Mouse (Mus musculus): ENCODE measurements at regions not wholly inside any gene's neighbourhood (a gene's known extent, or its start where the extent isn't known, plus 50 kb on each side); places are given as distances from the start of the nearest gene placed in this dataset.
A peak's percentile ranks its signal among the peaks of the same experiment; 100 is the strongest.
"Not testable (repeated sequence)": the region's sequence is repeated elsewhere in the genome, so short reads cannot be mapped to it uniquely, and the experiment has no call there.

DNA sequence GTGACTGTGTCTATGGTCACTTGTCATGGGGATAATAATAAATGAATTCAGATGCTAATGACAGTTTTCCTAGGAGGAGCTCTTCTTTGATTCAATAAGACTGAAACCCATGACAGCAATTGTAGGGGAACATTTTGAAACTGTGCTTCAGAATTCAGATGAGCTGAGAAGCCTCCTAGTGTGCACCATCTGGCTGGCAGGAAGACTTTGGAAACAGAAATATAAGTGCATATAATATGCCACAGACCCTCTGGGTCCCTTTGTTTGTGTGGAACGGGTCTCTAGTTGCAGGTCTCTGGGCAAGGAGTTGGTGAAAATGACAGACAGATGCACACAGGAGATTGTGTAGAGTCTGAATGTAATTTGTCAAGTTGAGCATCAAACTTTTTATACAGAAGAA lies 1043.3 kb upstream of the Cntnap5a start:
- Histone ChIP-seq H3K4me2 (ENCODE audit: low read depth) (no peak overlapping the region), H3K27me3 (ENCODE audit: insufficient read depth, low read length) (no peaks in the 10 kb centered on the region), H3K9me3 (ENCODE audit: low read length) (no peaks in the 10 kb centered on the region), H3K4me1 (ENCODE audit: insufficient read depth) (no peaks in the 10 kb centered on the region), H3K36me3 (ENCODE audit: insufficient read depth) (no peaks in the 10 kb centered on the region), H3K9ac (no peak overlapping the region), H3K27ac (ENCODE audit: low read depth, low read length) (no peak overlapping the region), H3K4me3 (ENCODE audit: low read depth, low read length) (no peak overlapping the region)
- TF ChIP-seq CTCF (IDR thresholded peaks at IDR 0.05; ENCODE audit: low read depth): no peak
- WGBS: 38% methylated on average over 1 of the region's 1 CpGs
- DNase-seq (peak; percentile 2), ATAC-seq (no peak)

DNA sequence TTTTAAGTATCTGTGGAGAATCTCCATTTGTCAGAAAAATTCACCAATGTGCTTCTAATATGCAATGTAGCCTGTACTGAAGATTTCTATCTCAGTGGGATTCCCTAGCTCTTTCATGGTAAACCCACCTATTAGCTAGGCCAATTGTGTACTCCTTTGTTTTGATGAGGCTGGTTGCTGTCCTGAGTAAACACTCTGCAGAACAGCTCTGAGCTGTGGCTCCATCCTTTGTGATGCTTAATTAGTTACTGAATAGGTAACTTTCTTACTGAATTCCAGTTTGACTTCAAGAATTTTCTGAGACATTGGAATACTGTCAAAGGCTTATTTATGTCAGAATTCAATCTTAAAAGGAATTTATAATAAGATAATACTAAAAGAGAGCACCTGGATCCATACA lies 1042.7 kb upstream of the Cntnap5a start:
- not testable (repeated sequence) for ATAC-seq; H3K36me3 ChIP-seq (ENCODE audit: insufficient read depth); H3K27me3 ChIP-seq (ENCODE audit: insufficient read depth, low read length); H3K27ac ChIP-seq (ENCODE audit: low read depth, low read length); H3K4me3 ChIP-seq (ENCODE audit: low read depth, low read length); H3K9me3 ChIP-seq (ENCODE audit: low read length); H3K4me2 ChIP-seq (ENCODE audit: low read depth); H3K4me1 ChIP-seq (ENCODE audit: insufficient read depth); H3K9ac ChIP-seq; DNase-seq

DNA sequence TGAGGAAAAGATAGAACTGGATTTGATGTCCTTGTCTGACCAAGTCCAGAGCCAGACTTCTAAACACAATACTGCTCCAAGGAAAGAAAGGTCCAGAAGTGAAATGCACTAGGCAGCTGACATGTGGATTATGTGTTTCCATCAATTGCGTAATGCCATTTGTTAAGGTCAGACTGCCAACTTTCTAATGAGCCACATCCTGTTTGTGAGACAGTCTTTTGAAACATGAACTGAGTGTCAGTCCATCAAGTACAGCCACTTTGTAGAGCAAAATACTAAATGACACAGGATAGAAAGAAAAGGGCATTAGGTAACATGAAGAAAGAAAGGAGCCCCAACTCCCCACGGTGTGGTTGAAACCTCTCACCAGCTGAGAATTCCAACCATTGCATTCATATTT lies 1010.6 kb upstream of the Cntnap5a start:
- Histone ChIP-seq H3K27me3 (ENCODE audit: insufficient read depth, low read length) (no peaks in the 10 kb centered on the region), H3K36me3 (ENCODE audit: insufficient read depth) (no peaks in the 10 kb centered on the region), H3K4me3 (ENCODE audit: low read depth, low read length) (no peak overlapping the region), H3K4me1 (ENCODE audit: insufficient read depth) (no peaks in the 10 kb centered on the region), H3K27ac (ENCODE audit: low read depth, low read length) (no peak overlapping the region), H3K9me3 (ENCODE audit: low read length) (no peaks in the 10 kb centered on the region), H3K4me2 (ENCODE audit: low read depth) (no peak overlapping the region), H3K9ac (no peak overlapping the region)
- no peak for ATAC-seq
- TF ChIP-seq CTCF (IDR thresholded peaks at IDR 0.05; ENCODE audit: low read depth): no peak
- DNase-seq: no peak
- WGBS: 44% methylated on average over 2 of the region's 2 CpGs

DNA sequence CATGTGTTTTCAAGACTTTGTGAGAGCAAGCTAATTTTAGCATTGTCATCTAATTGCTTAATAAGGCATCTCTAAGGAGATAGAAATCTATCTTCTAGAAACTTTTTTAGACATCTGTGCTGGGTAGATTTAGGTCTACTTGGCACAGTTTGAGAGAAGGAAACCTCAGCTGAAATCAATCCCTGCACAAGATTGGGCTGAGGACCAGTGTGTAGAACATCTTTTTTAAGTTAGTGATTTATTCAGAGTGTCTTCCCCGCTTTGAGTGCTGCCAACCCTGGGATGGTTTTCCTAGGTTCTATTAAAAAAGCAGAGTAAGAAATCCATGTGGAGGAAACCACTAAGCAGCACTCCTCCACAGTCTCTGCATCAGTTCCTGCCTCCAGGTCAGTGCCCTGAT lies 1003.3 kb upstream of the Cntnap5a start:
- H3K4me1 ChIP-seq (ENCODE audit: insufficient read depth): no peaks in the 10 kb centered on the region
- no peaks in the 10 kb centered on the region for H3K27me3 ChIP-seq (ENCODE audit: insufficient read depth, low read length)
- no peak overlapping the region for H3K4me3 ChIP-seq (ENCODE audit: low read depth, low read length)
- DNase-seq (no peak), ATAC-seq (no peak)
- H3K4me2 ChIP-seq (ENCODE audit: low read depth): no peak overlapping the region
- no peak for TF ChIP-seq CTCF (IDR thresholded peaks at IDR 0.05; ENCODE audit: low read depth)
- WGBS: 95% methylated on average over 1 of the region's 1 CpGs
- H3K27ac ChIP-seq (ENCODE audit: low read depth, low read length): no peak overlapping the region
- no peaks in the 10 kb centered on the region for H3K9me3 ChIP-seq (ENCODE audit: low read length)
- no peaks in the 10 kb centered on the region for H3K36me3 ChIP-seq (ENCODE audit: insufficient read depth)
- no peak overlapping the region for H3K9ac ChIP-seq

DNA sequence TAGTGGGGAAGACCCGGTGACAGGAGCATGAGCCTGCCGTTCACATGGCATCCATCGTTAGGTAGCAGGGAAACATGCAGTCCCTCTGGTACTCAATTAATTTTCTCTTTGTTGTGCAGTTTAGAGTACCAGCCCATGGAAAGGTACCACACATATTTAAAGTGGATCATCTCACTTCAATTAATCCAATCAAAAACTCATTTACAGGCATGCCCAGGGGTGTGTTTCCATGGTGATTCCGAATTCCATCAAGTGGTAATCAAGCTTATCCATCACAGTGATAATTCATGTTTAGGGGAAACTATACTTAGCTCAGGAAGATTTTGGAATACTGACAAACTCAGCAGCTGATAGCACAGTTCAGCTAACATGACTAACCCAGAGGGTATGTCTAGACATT lies 963.4 kb upstream of the Cntnap5a start:
- H3K9ac ChIP-seq: no peak overlapping the region
- no peak overlapping the region for H3K4me2 ChIP-seq (ENCODE audit: low read depth)
- H3K4me3 ChIP-seq (ENCODE audit: low read depth, low read length): no peak overlapping the region
- 74% methylated on average over 4 of the region's 4 CpGs for WGBS
- no peak for TF ChIP-seq CTCF (IDR thresholded peaks at IDR 0.05; ENCODE audit: low read depth)
- no peak overlapping the region for H3K27ac ChIP-seq (ENCODE audit: low read depth, low read length)
- no peaks in the 10 kb centered on the region for H3K4me1 ChIP-seq (ENCODE audit: insufficient read depth)
- ATAC-seq (peak; percentile 43; the same call in 1 of the 2 replicates), DNase-seq (no peak)
- no peaks in the 10 kb centered on the region for H3K9me3 ChIP-seq (ENCODE audit: low read length)
- H3K36me3 ChIP-seq (ENCODE audit: insufficient read depth): no peaks in the 10 kb centered on the region
- no peaks in the 10 kb centered on the region for H3K27me3 ChIP-seq (ENCODE audit: insufficient read depth, low read length)

DNA sequence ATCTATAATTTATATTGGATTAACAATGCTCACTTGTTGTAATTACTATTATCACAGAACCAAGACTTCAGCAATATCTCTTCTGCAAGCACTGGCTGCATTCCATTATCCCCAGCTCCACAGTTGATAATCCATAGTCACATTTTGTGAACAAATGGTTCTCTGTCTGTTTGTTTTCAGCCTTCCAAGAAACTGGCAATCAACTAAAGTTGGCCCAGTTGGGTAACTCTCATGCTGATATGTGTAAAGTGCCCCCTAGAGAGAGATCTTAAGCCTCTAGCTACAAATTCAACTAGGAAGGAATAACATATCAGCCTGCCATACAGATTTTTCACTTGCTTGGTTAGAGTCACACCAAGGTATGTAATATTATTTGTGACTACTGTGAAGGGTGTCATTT lies 955.4 kb upstream of the Cntnap5a start:
- ATAC-seq: peak; percentile 66
- Histone ChIP-seq H3K4me2 (ENCODE audit: low read depth) (no peak overlapping the region), H3K27me3 (ENCODE audit: insufficient read depth, low read length) (no peaks in the 10 kb centered on the region), H3K9ac (no peak overlapping the region), H3K27ac (ENCODE audit: low read depth, low read length) (no peak overlapping the region), H3K4me1 (ENCODE audit: insufficient read depth) (no peaks in the 10 kb centered on the region), H3K9me3 (ENCODE audit: low read length) (no peaks in the 10 kb centered on the region), H3K4me3 (ENCODE audit: low read depth, low read length) (no peak overlapping the region), H3K36me3 (ENCODE audit: insufficient read depth) (no peaks in the 10 kb centered on the region)
- DNase-seq: peak; percentile 71
- no peak for TF ChIP-seq CTCF (IDR thresholded peaks at IDR 0.05; ENCODE audit: low read depth)
